Mouse (Mus musculus): ENCODE measurements around the gene Zfp526.

DNA sequence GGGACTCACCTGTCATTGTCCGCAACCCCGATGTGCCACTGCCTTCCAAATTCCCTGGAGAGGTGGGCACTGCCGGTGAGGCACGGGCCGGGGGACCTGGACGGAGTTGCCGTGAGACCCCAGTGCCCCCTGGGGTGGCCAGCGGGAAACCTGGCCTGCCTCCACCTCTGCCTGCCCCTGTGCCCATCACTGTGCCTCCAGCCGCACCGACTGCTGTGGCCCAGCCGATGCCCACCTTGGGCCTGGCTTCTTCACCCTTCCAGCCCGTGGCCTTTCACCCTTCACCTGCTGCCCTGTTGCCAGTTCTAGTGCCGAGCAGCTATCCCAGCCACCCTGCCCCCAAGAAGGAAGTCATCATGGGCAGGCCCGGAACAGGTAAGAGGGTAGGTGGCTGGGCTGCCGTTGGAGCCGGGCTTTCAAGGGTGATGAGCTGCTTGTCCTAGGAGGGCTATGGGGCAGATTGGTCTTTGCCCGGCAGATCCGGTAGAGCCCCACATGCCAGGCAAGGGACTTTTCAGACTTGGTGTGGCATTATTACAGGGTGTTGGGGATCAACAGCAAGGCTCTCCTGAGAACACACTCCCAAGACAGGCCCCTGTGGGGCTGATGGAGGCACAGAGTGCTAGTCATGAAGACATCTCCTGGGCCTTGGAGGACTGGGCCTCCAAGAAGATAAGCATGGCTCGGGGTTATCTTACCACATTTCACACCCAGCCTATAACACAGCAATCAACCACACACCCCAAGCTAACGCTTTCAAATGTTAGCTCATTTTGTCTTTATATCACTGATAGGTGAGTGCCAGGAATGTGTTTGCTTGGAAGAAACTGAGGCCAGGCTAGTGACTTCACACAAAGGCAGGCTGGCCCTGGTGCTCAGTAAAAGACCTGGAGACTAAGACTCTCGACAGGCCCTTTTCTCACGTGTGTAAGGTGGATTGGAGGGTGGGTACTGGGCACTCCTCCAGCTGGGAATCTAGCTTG is 52.3 kb downstream of the Zfp526 start:
- TF ChIP-seq CTCF (IDR thresholded peaks at IDR 0.05; ENCODE audit: insufficient read depth, low read length) (no peak), POLR2A (IDR thresholded peaks at IDR 0.05; ENCODE audit: borderline replicate concordance, extremely low read depth, low read depth, low read length) (no peak)
